Mouse (Mus musculus): ENCODE results near the gene Olfr1090. TPM values are rescaled to one million over a fixed set of nuclear protein-coding genes. Genes with fewer than 3 reads are reported as not detected.

The Olfr1090 gene
- polyA plus RNA-seq (2016; fragmentation: Nextera tagmentation; extraction: Ambion mirVana) = not detected in 2 replicates

DNA sequence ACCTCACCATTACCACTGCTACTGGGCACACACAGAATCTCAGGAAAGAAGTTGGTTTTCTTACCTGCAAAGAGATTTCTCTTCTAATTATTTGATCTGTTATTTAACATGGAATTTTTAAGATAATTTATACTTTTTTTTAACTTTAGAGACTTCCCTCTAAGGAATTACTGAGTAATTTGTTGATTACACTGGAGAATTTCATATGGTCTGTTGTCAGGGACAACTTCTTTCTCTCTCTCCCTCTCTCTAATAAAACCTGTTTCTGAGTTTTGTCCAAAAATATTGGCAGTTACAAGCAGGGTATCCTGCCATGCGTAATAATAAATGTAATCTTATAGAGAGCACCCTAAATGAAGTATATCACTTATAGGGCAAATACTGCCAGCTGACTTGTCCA, at the start of gene Olfr1090:
Gene Olfr1090, minus strand, starts transcription at position 101 of the 400 bp plus-strand sequence.
- Histone ChIP-seq H3K9me3 (replicated peaks) (no peaks in the 10 kb centered on the region), H3K4me1 (no peaks in the 10 kb centered on the region), H3K36me3 (no peaks in the 10 kb centered on the region), H3K27me3 (ENCODE audit: low read depth, poor library complexity, severe bottlenecking) (no peaks in the 10 kb centered on the region), H3K27ac (replicated peaks) (no peak within 1 kb of the TSS), H3K4me3 (no peak within 1 kb of the TSS)
- DNase-seq (ENCODE audit: low spot score) = no peak
- 87% methylated on average over 1 of the region's 1 CpGs for WGBS

DNA sequence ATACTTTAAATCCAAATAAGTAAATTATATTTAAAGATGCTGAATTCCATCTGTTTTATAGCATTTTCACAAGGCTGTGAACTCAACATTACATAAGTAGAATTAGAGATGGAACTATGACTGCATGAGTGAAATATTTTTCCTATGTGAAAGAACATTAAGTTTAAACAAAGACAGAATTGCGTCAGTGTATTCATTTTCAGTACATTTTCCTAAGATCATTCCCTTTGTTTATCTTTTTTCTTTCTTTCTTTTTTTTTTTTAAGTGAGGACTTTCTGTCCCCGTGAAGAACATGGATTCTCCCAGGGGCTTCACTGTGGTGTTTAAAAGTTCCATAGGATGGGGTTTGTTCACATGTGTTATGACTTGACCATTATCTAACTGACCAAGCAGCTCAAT, 23.4 kb upstream of the Olfr1090 start, which contains the start of gene Olfr1093:
Gene Olfr1093, plus strand, starts transcription at position 301 of the 400 bp plus-strand sequence.
- H3K27ac ChIP-seq (replicated peaks) = no peak within 1 kb of the TSS
- H3K27me3 ChIP-seq (ENCODE audit: low read depth, poor library complexity, severe bottlenecking) = no peaks in the 10 kb centered on the region
- H3K36me3 ChIP-seq = no peaks in the 10 kb centered on the region
- H3K9me3 ChIP-seq (replicated peaks) = no peaks in the 10 kb centered on the region
- no peak for DNase-seq (ENCODE audit: low spot score)
- no peak within 1 kb of the TSS for H3K4me3 ChIP-seq
- H3K4me1 ChIP-seq = no peaks in the 10 kb centered on the region
- WGBS = 90% methylated on average over 2 of the region's 2 CpGs

DNA sequence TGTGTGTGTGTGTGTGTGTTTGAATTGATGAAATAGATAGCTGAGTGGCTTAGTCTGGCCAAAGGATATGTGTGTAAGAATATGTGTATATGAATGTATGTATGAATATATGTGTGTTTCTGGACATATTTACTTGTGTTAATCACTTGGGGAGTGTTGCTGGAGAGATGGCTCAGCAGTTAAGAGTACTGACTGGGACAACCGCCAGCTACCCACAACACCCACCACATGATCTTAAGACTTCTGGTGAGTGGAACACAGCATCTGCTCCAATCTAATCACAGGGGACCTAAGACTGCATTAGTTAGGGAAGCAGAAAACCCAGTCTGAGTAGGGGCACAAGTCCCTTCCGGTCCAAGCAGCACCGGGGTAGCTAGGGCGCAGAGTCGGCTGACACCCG, 2.3 kb upstream of the Olfr1090 start:
- DNase-seq (ENCODE audit: low spot score) = no peak
- 95% methylated on average over 6 of the region's 6 CpGs for WGBS
- H3K36me3 ChIP-seq = no peaks in the 10 kb centered on the region
- H3K27me3 ChIP-seq (ENCODE audit: low read depth, poor library complexity, severe bottlenecking) = no peaks in the 10 kb centered on the region
- H3K4me3 ChIP-seq = no peak overlapping the region
- no peaks in the 10 kb centered on the region for H3K4me1 ChIP-seq
- no peak overlapping the region for H3K27ac ChIP-seq (replicated peaks)
- H3K9me3 ChIP-seq (replicated peaks) = no peaks in the 10 kb centered on the region

DNA sequence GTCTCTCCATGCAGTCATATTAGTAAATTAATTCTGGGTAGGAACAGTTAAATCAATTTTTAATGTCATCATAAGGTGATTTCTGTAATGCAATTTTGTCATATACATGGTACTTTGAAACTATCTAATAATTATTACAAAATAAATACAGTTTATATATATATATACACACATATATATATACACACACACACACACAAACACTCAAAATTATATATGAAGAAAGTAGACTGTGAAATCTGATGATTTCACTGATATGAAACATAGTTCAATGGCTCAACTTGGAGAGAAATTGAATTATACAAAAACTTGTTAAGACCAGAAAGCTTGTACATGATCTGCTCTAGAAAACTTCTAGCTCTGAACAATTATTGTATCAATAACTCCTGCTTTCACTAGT, 25.2 kb downstream of the Olfr1090 start, which contains the start of gene Olfr1089:
Gene Olfr1089, minus strand, starts transcription at position 101 of the 400 bp plus-strand sequence.
- Histone ChIP-seq H3K4me3 (no peak within 1 kb of the TSS), H3K27ac (replicated peaks) (no peak within 1 kb of the TSS), H3K27me3 (ENCODE audit: low read depth, poor library complexity, severe bottlenecking) (no peaks in the 10 kb centered on the region), H3K9me3 (replicated peaks) (no peaks in the 10 kb centered on the region), H3K36me3 (no peaks in the 10 kb centered on the region), H3K4me1 (no peaks in the 10 kb centered on the region)
- no peak for DNase-seq (ENCODE audit: low spot score)

Other genes with a start within 250 kb of the Olfr1090 start
- not detected in 2 replicates for gene Olfr1079, start 216.5 kb downstream of the Olfr1090 start, polyA plus RNA-seq (2016; fragmentation: Nextera tagmentation; extraction: Ambion mirVana)
- not detected in 2 replicates for gene Olfr1080, start 200.8 kb downstream of the Olfr1090 start, polyA plus RNA-seq (2016; fragmentation: Nextera tagmentation; extraction: Ambion mirVana)
- gene Olfr1082, start 160.0 kb downstream of the Olfr1090 start, polyA plus RNA-seq (2016; fragmentation: Nextera tagmentation; extraction: Ambion mirVana) = not detected in 2 replicates
- gene Olfr1084, start 119.3 kb downstream of the Olfr1090 start, polyA plus RNA-seq (2016; fragmentation: Nextera tagmentation; extraction: Ambion mirVana) = not detected in 2 replicates
- gene Olfr1085, start 97.0 kb downstream of the Olfr1090 start, polyA plus RNA-seq (2016; fragmentation: Nextera tagmentation; extraction: Ambion mirVana) = not detected in 2 replicates
- gene Olfr1086, start 78.9 kb downstream of the Olfr1090 start, polyA plus RNA-seq (2016; fragmentation: Nextera tagmentation; extraction: Ambion mirVana) = not detected in 2 replicates
- gene Olfr1087, start 60.6 kb downstream of the Olfr1090 start, polyA plus RNA-seq (2016; fragmentation: Nextera tagmentation; extraction: Ambion mirVana) = not detected in 2 replicates
- gene Olfr1089, start 25.3 kb downstream of the Olfr1090 start, polyA plus RNA-seq (2016; fragmentation: Nextera tagmentation; extraction: Ambion mirVana) = not detected in 2 replicates
- not detected in 2 replicates for gene Olfr1093, start 23.5 kb upstream of the Olfr1090 start, polyA plus RNA-seq (2016; fragmentation: Nextera tagmentation; extraction: Ambion mirVana)
- gene Olfr141, start 51.0 kb upstream of the Olfr1090 start, polyA plus RNA-seq (2016; fragmentation: Nextera tagmentation; extraction: Ambion mirVana) = not detected in 2 replicates
- gene Olfr1094, start 65.7 kb upstream of the Olfr1090 start, polyA plus RNA-seq (2016; fragmentation: Nextera tagmentation; extraction: Ambion mirVana) = not detected in 2 replicates
- gene Olfr1095, start 92.7 kb upstream of the Olfr1090 start, polyA plus RNA-seq (2016; fragmentation: Nextera tagmentation; extraction: Ambion mirVana) = not detected in 2 replicates
- not detected in 2 replicates for gene Gm13723, start 115.8 kb upstream of the Olfr1090 start, polyA plus RNA-seq (2016; fragmentation: Nextera tagmentation; extraction: Ambion mirVana)
- gene Olfr1097, start 133.2 kb upstream of the Olfr1090 start, polyA plus RNA-seq (2016; fragmentation: Nextera tagmentation; extraction: Ambion mirVana) = not detected in 2 replicates
- gene Olfr1098, start 165.6 kb upstream of the Olfr1090 start, polyA plus RNA-seq (2016; fragmentation: Nextera tagmentation; extraction: Ambion mirVana) = not detected in 2 replicates
- gene Olfr1099, start 201.7 kb upstream of the Olfr1090 start, polyA plus RNA-seq (2016; fragmentation: Nextera tagmentation; extraction: Ambion mirVana) = not detected in 2 replicates
- not detected in 2 replicates for gene Olfr1100, start 221.0 kb upstream of the Olfr1090 start, polyA plus RNA-seq (2016; fragmentation: Nextera tagmentation; extraction: Ambion mirVana)
- not detected in 2 replicates for gene Olfr1101, start 232.2 kb upstream of the Olfr1090 start, polyA plus RNA-seq (2016; fragmentation: Nextera tagmentation; extraction: Ambion mirVana)
- gene Olfr1102, start 239.4 kb upstream of the Olfr1090 start, polyA plus RNA-seq (2016; fragmentation: Nextera tagmentation; extraction: Ambion mirVana) = not detected in 2 replicates

Measured in midbrain, embryonic 10.5 days (tissue).